ENCODE assay signal across 24 mouse cellular contexts in the genomic region with DNA sequence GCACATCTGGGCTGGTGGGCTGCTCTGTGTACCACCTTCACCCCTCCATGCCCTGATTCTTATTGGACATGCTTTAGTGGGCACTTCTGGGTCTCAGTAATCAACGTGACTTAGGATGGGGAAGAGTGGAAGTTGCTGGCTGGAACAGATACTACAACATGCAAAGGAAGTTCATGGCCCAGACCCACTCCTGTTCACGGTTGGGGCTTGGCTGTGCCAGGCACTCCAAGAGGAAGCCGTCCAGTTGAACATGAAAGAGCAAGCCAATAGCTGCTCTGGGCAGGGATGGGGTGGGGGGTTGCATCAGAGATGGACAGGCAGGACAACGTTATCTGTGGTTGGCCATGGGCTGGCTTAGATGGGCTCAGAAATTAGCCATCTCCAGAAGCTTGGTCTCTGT. TPM values are rescaled to one million over a fixed set of nuclear protein-coding genes. Genes with fewer than 3 reads are reported as not detected.
DNase-seq lines count a peak whose midpoint lies in the region; ATAC-seq and TF ChIP-seq lines count a peak whose summit lies in the region.
"Had no signal": no experiment of that assay in that cellular context is flagged by ENCODE, and none has a peak within 500 bp of the region (broad histone marks: within the 10 kb centered on the region; RNA-seq: fewer than 3 reads in every experiment).

No protein-coding gene starts in this region.

- H3K4me1 ChIP-seq in megakaryocyte, embryonic 14.5 days, result peaks cover 96% of the 10 kb centered on the region
- peaks cover 5% of the 10 kb centered on the region; the same call in 1 of the 2 replicates for H3K4me1 ChIP-seq in cortical plate, adult 2 months (ENCODE audit: control insufficient read depth, insufficient read depth, low read length)
- peaks cover 42% of the 10 kb centered on the region for H3K4me1 ChIP-seq in thymus, adult 2 months (replicated peaks; ENCODE audit: control insufficient read depth, insufficient read depth, low read length)

- DNase-seq in heart, adult 11 months, result peak; percentile 92
- DNase-seq in heart, postnatal 14 days, result no peak
- no peak for DNase-seq in layer of hippocampus, adult 2 months (ENCODE audit: low spot score in 2 of 2)
- no peak for DNase-seq in thymus, adult 2 months
- DNase-seq: adrenal gland, postnatal 10 days; cerebellum, adult 8-10 months; cerebellum, postnatal 14 days; gastrocnemius, postnatal 25 days; heart, adult 18-20 months; heart, postnatal 10 days had no signal

- WGBS in thymus, adult 2 months, result 59% methylated on average over 4 of the region's 4 CpGs

- peak overlapping the region; percentile 43; the same call in 1 of the 2 replicates for H3K27ac ChIP-seq in cortical plate, adult 2 months (ENCODE audit: insufficient read depth, low read length)
- H3K27ac ChIP-seq in layer of hippocampus, adult 2 months, result no peak overlapping the region
- no peak overlapping the region for H3K27ac ChIP-seq in thymus, adult 2 months (ENCODE audit: control insufficient read depth, insufficient read depth, low read length)
- H3K27ac ChIP-seq: embryonic facial prominence, embryonic 12.5 days; forebrain, embryonic 15.5 days; heart, embryonic 10.5 days; hindbrain, embryonic 13.5 days; hindbrain, postnatal 0 days had no signal

- TF ChIP-seq POLR2A in cortical plate, adult 2 months (IDR thresholded peaks at IDR 0.05; ENCODE audit: extremely low read depth, insufficient read depth, low read length), result no peak
- no peak for TF ChIP-seq POLR2A in thymus, adult 2 months (IDR thresholded peaks at IDR 0.05; ENCODE audit: control insufficient read depth, extremely low read depth, insufficient read depth, low read length, poor library complexity)

- H3K36me3 ChIP-seq in megakaryocyte, embryonic 14.5 days (replicated peaks; ENCODE audit: low read length), result peaks cover 86% of the 10 kb centered on the region
- no peaks in the 10 kb centered on the region for H3K36me3 ChIP-seq in thymus, adult 2 months (ENCODE audit: control insufficient read depth, insufficient read depth, low read length)
- H3K36me3 ChIP-seq: embryonic facial prominence, embryonic 12.5 days; forebrain, embryonic 15.5 days; heart, embryonic 10.5 days; hindbrain, embryonic 13.5 days had no signal

- no peak for TF ChIP-seq CTCF in cortical plate, adult 2 months (IDR thresholded peaks at IDR 0.05; ENCODE audit: extremely low read depth, insufficient read depth, low read length)
- TF ChIP-seq CTCF in layer of hippocampus, adult 2 months (conservative IDR thresholded peaks at IDR 0.05), result no peak
- no peak for TF ChIP-seq CTCF in thymus, adult 2 months (IDR thresholded peaks at IDR 0.05; ENCODE audit: borderline replicate concordance, control insufficient read depth, extremely low read depth, insufficient read depth, low read length, poor library complexity)

- H3K9me3 ChIP-seq in megakaryocyte, embryonic 14.5 days, result no peaks in the 10 kb centered on the region
- H3K9me3 ChIP-seq: embryonic facial prominence, embryonic 12.5 days; forebrain, embryonic 15.5 days; heart, embryonic 10.5 days; hindbrain, embryonic 13.5 days had no signal

- intact Hi-C loops in heart, postnatal 14 days (cut with DNase I), result no loop called here

- H3K4me3 ChIP-seq in megakaryocyte, embryonic 14.5 days (replicated peaks), result peak overlapping the region; percentile 67
- H3K4me3 ChIP-seq in cortical plate, adult 2 months (ENCODE audit: insufficient read depth, low read length), result no peak overlapping the region
- H3K4me3 ChIP-seq in layer of hippocampus, adult 2 months, result no peak overlapping the region
- H3K4me3 ChIP-seq in thymus, adult 2 months (ENCODE audit: control insufficient read depth, insufficient read depth, low read length), result no peak overlapping the region
- H3K4me3 ChIP-seq: embryonic facial prominence, embryonic 12.5 days; forebrain, embryonic 15.5 days; heart, embryonic 10.5 days; hindbrain, embryonic 13.5 days had no signal

- ATAC-seq in megakaryocyte, adult 5-6 weeks (ENCODE audit: poor library complexity, severe bottlenecking), result no peak
- ATAC-seq: forebrain, embryonic 15.5 days; hindbrain, postnatal 0 days had no signal

- H3K27me3 ChIP-seq in megakaryocyte, embryonic 14.5 days (replicated peaks), result no peaks in the 10 kb centered on the region
- H3K27me3 ChIP-seq in thymus, adult 2 months (ENCODE audit: control insufficient read depth, insufficient read depth, low read length), result no peaks in the 10 kb centered on the region
- H3K27me3 ChIP-seq: embryonic facial prominence, embryonic 12.5 days; forebrain, embryonic 15.5 days; hindbrain, embryonic 13.5 days had no signal

RNA-seq across cellular contexts. Expression of a gene that starts 21.3 kb away (rescaled TPM):
- total RNA-seq in heart, postnatal 14 days (2021), result 10 to 100 TPM; 22.6 to 24.4 TPM
- 29.9 and 107 TPM in 2 replicates for polyA plus RNA-seq in megakaryocyte, embryonic 14.5 days (2012; ENCODE audit: insufficient read depth, low replicate concordance)
- total RNA-seq in megakaryocyte, adult 5-6 weeks (2015), result 267 and 312 TPM in 2 replicates
- 783 and 809 TPM in 2 replicates for total RNA-seq in megakaryocyte, adult 5-6 weeks (2017)
- polyA plus RNA-seq in cortical plate, adult 2 months (2012; rRNA removed), result 37.6 and 41.4 TPM in 2 replicates
- total RNA-seq in layer of hippocampus, adult 2 months (2021), result 10 to 100 TPM; 17.6 to 23.2 TPM
- polyA plus RNA-seq in thymus, adult 2 months (2012; rRNA removed), result 162 and 166 TPM in 2 replicates

RNA-seq across cellular contexts. Expression of a gene that starts 31.6 kb away (rescaled TPM):
- not detected for total RNA-seq in heart, postnatal 14 days (2021)
- 0.44 TPM in 1 of 2 replicates, not detected in the other for polyA plus RNA-seq in megakaryocyte, embryonic 14.5 days (2012; ENCODE audit: insufficient read depth, low replicate concordance)
- total RNA-seq in megakaryocyte, adult 5-6 weeks (2015), result 0.91 and 1.0 TPM in 2 replicates
- 0.20 TPM in 1 of 2 replicates, not detected in the other for total RNA-seq in megakaryocyte, adult 5-6 weeks (2017)
- 0.72 and 2.6 TPM in 2 replicates for polyA plus RNA-seq in cortical plate, adult 2 months (2012; rRNA removed)
- total RNA-seq in layer of hippocampus, adult 2 months (2021), result not detected
- polyA plus RNA-seq in thymus, adult 2 months (2012; rRNA removed), result 1.1 and 2.3 TPM in 2 replicates
- total RNA-seq: adrenal gland, postnatal 10 days; adrenal gland, postnatal 4 days; common myeloid progenitor, adult 5-6 weeks; gastrocnemius, postnatal 25 days; heart, adult 18-20 months; heart, postnatal 10 days; hematopoietic stem cell, adult 5-6 weeks; MEL had no signal
- polyA plus RNA-seq: C2C12; heart, embryonic 14.5 days had no signal

Comparison
In these comparisons a context has a peak if more than half of its experiments do, and no peak if none do; other contexts are left out.
1. RNA of a gene that starts 21.3 kb away (total RNA-seq): 267 to 809 TPM in megakaryocyte, adult 5-6 weeks; 22.6 to 24.4 TPM in heart, postnatal 14 days and 17.6 to 23.2 TPM in layer of hippocampus, adult 2 months; every median in the first group is over 10 times any median in the second.